Mouse (Mus musculus) frontal cortex, adult 2 months (tissue): ENCODE measurements at regions not wholly inside any gene's neighbourhood (a gene's known extent, or its start where the extent isn't known, plus 50 kb on each side); places are given as distances from the start of the nearest gene placed in this dataset.
A peak's percentile ranks its signal among the peaks of the same experiment; 100 is the strongest.

Experiments used
- DNase-seq, 2 experiments: peaks; one replicate each; pipeline ENCODE4 v3.0.0; 2022; ENCODE audit warnings: low spot score in 1 of 2; ENCODE audit errors: extremely low spot score in 1 of 2

DNA sequence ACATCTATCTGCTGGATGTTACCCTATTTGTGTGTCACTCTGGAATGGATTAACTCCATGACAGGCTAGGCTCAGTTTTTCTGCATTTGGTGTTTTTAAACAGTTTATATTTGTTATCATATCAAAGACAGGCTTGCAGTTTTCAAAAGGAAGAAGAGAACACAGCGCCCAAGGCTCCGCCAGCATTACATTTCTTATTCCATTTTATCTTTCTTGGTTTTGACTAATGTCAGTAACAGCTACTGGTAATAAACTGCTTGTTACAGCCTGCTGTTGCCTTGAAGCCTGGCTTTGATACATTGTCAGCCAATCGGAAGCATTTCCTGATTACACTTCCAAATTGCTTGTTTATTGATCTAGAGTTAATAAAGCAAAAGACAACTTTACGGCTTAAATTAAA lies 219.4 kb upstream of the Mdfic start:
- DNase-seq: no peak

DNA sequence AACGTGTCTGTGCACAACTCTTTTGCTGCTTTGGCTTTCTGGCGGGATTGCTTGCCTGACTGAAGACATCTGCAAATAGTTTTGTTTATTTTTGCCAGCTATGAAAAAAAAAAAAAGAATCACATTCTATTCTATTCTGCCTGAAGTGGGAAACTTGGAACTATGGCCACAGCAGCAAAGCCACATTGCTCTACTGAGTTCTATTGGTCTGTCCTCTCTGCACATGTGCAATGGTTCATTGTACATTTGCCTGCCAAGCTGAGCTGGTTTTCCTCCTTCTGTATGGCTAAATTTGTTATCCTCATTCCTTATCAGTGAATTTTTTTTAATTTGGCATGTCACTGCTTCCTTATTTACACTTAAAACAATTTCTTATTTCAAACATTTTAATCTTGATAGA lies 211.1 kb upstream of the Mdfic start:
- no peak for DNase-seq

DNA sequence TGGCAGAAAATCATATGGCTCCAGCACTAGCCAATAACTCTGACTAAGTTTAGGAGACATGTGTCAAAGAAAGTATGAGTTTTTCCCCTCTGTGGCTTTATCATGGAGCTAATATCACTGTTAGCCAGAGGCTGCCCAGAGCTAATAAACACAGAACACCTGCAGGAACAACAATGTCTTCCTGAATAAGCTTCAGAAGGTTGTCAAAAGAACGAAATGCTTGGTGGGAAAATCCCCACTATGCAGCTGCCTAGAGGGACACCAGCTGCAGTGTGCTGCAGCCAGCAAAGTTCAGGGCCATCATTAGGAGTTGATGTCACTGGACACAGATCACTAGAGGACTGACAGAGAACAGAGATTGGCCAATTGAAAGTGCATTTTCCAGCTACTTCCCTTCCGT lies 183.2 kb upstream of the Mdfic start:
- DNase-seq: no peak

DNA sequence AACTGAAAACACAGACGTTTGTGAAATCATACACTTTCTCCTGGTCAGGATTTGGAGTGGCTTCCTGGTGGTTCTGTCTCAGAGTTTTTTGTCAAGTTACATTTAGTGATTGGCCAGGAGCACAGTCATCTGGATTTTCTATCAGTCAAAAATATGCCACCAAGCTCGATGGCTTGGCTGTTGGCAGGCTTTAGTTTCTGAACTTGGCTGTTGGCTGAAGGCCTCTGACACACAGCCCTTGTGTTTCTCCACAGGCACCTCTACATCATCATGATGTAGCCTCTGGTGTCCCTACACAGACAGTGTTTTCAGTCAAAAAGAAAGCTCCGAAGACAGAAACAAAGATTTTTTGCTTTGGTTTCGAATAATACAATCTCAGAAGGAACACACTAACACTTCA lies 178.5 kb upstream of the Mdfic start:
- DNase-seq: no peak

DNA sequence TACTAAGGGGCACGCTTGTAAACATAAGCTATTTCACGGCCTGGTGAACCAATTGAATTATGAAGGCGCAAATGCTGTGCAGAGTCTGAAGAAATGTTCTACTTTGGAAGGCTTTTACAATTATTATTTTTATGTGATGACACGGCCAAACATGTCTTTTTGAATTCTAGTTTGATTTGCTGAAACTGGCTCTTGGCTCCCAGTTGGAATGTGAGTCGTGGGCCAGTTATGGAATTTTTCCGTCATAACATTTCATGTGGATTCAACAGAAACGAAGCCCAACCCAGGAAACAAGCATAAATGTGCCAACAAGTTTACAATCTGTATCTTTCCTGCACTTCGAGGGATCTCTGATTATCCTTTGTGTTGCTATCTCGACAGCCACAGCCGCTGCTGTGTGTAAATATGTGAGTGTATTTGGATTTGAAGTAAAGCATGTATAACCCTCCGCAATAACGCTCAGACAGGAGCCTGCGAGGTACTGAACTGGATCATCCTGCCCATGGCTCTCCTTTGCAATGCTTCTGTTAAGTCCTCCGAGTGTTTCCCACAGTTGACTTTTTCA lies 176.9 kb upstream of the Mdfic start:
- no peak for DNase-seq

DNA sequence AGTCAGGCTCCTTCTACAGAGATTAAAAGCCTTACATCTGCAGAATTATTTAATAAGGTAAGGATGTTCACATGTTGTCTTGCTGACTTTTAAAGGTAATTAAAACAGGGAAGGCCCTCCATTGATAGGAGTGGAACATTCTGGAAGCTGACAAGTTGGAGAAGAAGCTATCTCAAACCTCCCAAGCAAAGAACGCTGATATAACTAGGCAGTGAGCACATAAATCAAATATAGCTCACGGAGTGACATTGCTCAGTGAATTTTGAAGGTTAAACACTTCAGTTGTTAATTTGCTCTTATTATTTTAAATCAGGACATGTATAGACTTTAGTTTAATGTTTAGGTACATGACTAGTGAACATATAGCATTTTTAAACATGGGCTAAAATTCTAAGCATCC lies 171.6 kb upstream of the Mdfic start:
- DNase-seq: no peak

DNA sequence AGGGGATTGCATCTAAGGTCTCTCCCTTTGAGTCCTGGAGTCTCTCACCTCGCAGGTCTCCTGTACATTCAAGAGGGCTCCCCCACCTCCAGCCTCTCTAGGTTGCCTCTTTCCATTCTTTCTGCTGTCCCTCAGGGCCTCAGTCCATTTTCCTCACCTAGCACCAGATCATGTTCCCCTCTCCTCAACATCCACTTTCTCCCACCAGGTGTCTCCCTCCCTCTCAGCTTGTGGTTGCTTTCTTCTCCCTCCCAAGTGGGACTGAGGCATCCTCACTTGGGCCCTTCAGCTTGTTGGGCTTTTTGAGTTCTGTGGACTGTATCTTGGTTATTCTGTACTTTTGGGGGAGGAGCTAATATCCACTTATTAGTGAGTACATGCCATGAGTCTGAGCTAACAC lies 127.7 kb upstream of the Mdfic start:
- DNase-seq: no peak

DNA sequence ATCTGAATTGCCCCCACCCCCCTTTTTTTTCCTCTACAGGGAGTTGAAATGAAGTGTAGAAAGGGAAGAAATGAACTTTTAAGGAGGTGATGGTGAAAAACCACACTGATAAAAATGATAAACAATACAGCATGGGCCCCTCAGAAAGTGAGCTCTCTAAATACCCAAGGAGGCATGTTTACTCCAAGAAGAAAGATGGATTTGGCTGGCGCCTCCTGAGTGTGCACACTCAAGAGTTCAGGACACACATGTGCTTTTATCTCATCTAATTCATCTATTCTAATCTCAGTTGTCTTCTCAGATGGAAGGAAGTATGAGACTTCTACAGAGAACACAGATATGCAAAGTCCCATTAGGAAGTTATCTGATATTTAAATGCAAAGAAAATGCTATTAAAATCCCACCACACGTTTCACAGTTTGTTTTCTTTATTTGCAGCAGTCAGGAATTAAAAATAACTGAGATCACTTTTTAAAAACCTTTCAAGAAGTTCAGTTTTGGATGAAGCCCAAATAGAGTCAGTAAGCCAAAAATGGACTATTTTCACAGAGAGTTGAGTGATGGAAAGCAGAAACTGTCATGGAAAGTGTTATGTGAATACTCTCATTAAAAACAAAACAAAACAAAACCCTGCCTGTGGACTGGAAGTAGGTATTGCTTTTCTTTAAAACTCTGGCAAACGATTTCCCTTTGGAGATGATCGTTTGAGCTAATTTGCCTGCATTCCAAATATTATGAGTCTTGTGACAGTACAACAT lies 123.1 kb upstream of the Mdfic start:
- no peak for DNase-seq

DNA sequence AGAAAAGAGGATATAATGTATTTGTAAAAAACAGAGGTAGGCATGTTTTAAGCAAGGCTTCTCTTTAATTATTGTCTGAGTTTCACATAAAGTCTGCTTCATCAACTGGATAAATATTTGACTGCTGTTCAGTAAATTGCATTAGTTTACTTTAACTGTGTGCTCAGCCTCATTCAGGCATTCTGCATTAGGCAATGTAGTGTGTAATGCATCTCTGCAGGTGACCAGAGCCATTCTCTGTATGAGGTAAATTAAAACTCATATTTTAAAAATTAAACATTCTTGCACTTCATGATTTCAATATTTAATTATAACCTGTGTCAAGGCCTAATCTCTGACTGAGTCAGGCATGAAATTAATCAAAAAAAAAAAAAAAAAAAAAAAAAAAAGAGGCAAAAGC lies 110.3 kb upstream of the Mdfic start:
- DNase-seq: no peak

DNA sequence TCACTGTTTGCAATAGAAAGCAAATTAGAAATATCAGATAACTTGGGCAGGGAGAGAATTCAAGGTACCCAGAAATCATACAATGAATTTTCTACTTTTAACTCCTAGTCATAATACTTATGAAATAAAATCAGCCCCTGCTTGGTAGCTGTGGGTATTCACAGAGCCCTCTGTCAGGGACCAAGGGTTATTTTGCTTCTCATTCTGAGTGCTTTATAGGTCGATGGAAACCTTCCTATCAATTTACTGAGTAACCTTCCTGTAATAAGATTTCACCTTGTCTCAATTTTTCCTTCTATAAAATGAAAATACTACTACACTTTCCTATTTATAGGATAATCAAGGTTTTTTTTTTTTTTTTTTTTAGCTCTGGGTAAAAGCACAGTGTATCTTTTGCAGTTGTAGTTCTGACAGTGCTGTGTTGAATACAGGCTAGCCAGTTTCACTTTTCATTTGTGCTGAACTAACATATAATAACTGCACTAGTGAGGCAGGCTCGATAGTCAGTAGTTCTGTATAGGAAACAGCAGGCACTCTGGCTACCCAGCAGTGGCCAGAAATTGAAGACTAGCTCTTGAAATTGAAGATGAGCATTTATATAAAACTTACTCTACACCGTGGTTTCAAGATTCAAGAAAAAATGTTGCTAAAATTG lies 94.4 kb upstream of the Mdfic start:
- no peak for DNase-seq

DNA sequence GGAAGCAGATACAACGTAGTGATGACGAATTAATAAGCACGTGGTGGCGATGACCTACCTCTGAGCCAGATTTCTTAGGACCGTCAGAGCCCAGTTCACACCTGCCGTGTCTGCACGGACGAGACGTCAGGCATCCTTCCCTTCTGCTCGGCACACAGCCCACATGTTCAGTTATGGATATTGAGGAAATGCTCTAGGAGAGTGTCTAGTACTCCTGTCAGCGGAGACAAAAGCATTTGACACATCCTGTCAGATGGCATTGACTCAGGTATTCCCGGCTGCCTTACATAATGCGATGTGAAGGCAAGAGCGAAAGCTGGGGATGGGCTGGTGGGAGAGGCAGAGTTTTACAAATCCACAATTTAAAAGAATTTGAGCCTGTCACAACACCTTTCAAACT lies 81.9 kb upstream of the Mdfic start:
- peak in 1 of 2 experiments; percentile 1 for DNase-seq

DNA sequence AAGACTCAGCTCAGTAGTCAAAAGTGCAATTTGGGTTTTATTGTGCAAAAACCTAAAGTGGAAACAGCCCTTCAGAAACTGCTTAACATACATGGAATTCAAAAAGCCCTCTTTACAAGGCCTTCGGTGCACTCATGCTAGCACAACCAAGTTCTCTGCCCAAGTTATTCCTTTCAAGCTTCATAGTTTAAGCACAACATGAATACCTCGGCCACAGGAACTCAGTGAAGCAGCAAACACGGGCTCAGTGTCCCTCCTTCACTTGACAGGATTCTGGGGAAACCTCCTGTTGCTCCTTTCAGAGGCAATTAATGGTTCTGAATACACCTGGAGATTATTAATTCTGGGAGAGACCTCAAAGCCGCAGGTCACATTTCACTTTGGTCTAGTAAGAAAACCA lies 81.1 kb upstream of the Mdfic start:
- no peak for DNase-seq

DNA sequence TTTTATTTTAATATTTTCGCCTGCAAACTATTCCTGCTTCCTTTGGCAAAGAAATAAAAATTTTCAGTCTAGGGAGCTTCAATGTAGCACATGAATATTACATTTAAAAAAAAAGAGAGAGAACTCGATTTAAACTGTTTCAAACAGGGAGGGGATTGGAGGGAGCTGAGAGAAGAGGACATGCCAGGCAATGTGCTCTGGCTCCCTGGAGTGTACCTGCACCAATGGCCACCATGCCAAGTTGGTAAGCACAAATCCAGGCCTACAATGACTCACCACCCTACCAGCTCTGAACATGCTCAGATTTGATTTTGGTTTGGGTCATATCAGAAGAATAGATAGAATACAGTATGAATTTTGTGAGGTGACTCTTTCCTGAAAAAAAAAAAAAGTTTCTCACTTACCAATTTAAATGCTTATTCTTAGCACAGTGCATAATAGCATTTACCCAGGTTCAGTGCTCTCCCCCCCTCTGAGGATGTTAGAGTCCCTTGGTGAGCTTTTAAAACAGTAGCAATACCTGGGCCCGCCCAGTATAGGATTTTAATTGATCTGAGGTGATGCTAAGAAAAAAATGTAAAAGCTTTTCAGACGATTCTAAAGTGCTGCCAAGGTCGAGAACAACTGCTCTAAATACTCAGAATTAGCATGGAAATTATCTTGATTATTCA lies 80.5 kb upstream of the Mdfic start:
- no peak for DNase-seq

DNA sequence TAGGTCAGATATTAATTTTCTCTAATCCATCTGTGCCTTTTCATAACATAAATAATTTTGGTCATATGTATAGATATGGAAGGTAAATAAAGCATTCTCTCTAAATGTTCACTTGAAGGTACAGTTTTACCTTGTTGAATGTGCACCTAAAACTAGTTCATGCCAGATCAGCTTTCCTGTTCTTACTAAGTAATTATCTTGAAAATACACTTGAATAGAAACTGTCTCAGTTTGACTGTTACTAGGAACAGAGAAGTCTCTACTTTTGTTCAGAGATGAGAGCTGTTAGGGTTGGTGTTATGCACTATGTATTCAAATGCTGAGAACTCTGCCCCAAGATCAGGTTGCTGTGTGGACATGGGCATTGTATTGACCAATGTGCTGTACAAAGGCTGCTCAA lies 76.2 kb upstream of the Mdfic start:
- no peak for DNase-seq

DNA sequence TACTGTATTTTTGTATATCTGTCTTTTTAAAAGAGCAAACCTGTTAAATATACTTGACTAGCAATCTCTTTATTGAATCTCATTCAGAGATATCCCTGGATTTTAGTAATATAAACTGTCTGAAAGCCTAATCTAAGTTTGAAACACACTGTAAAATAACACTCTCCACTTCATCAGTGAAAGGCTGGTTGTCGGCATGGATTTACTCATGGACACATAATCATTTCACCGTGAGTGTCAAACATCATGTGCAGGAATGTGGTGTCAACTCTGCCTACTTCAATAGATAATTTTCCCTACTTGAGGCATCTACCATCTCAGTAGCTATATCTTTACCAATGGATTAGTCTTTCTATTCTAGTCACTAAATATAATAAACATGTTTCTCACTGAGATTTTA lies 73.0 kb upstream of the Mdfic start:
- no peak for DNase-seq
